Mouse (Mus musculus): ENCODE measurements around the gene Med17.

Med17 gene

GRCm38 (mm10) chr9:15287846-15288245 lies 8.1 kb upstream of the Med17 start:
- no peak for DNase-seq

GRCm38 (mm10) chr9:15285443-15285842 lies 5.7 kb upstream of the Med17 start:
- DNase-seq, result no peak

GRCm38 (mm10) chr9:15280491-15280879 lies 754 bp upstream of the Med17 start:
- DNase-seq, result no peak

GRCm38 (mm10) chr9:15279139-15279648 lies 537 bp downstream of the Med17 start:
- DNase-seq, result no peak

- DNase-seq, result no peak
Observed at GRCm38 (mm10) chr9:15278343-15278742, 1.4 kb downstream of the Med17 start.

- DNase-seq, result no peak
Observed at GRCm38 (mm10) chr9:15276855-15277254, 2.9 kb downstream of the Med17 start.

GRCm38 (mm10) chr9:15273981-15274380 lies 5.8 kb downstream of the Med17 start:
- DNase-seq, result no peak

- no peak for DNase-seq
Observed at GRCm38 (mm10) chr9:15263487-15263886, 16.2 kb downstream of the Med17 start.

GRCm38 (mm10) chr9:15261980-15262379 lies 17.8 kb downstream of the Med17 start:
- DNase-seq, result no peak

- DNase-seq, result no peak
Observed at GRCm38 (mm10) chr9:15256214-15256613, 23.5 kb downstream of the Med17 start.

GRCm38 (mm10) chr9:15254501-15254900 lies 25.2 kb downstream of the Med17 start:
- no peak for DNase-seq

- DNase-seq, result no peak
Observed at GRCm38 (mm10) chr9:15252196-15252595, 27.5 kb downstream of the Med17 start.

- no peak for DNase-seq
Observed at GRCm38 (mm10) chr9:15250376-15250775, 29.4 kb downstream of the Med17 start.

GRCm38 (mm10) chr9:15245319-15246075 lies 34.2 kb downstream of the Med17 start:
- no peak for DNase-seq

GRCm38 (mm10) chr9:15242130-15242529 lies 37.6 kb downstream of the Med17 start:
- DNase-seq, result no peak

- peak; percentile 71 for DNase-seq
Observed at GRCm38 (mm10) chr9:15241596-15241939, 38.2 kb downstream of the Med17 start.

GRCm38 (mm10) chr9:15240863-15241595 lies 38.7 kb downstream of the Med17 start:
- no peak for DNase-seq

- no peak for DNase-seq
Observed at GRCm38 (mm10) chr9:15240006-15240405, 39.7 kb downstream of the Med17 start.

GRCm38 (mm10) chr9:15239042-15239925 lies 40.4 kb downstream of the Med17 start, which contains the start of gene Vstm5:
Vstm5 (plus strand) TSS chr9:15239045.
- no peak for DNase-seq

- no peak for DNase-seq
Observed at GRCm38 (mm10) chr9:15238297-15238990, 41.3 kb downstream of the Med17 start.

GRCm38 (mm10) chr9:15237516-15238296 lies 42.0 kb downstream of the Med17 start:
- no peak for DNase-seq

GRCm38 (mm10) chr9:15235986-15236385 lies 43.7 kb downstream of the Med17 start:
- no peak for DNase-seq

Data from lung, postnatal 36 days (tissue).